Mouse (Mus musculus) cerebral cortex, adult 2 months (tissue): ENCODE data around the gene Gng5.

ENCODE experiments used
- WGBS: fragments of 180-500 bp; shearing (Covaris S2); methylation state at CpG from one replicate; pipeline ENCODE4 v1.1.7; 2018; 5-methylcytosine and 5-hydroxymethylcytosine counted together

Gene Gng5

GRCm38 (mm10) chr3:146543632-146544031, 44.0 kb downstream of the Gng5 start:
- 44% methylated on average over 1 of the region's 1 CpGs for WGBS

- WGBS: 53% methylated on average over 7 of the region's 7 CpGs
Measured at GRCm38 (mm10) chr3:146554816-146555215, 55.2 kb downstream of the Gng5 start.
